Mouse (Mus musculus) cortical plate, adult 2 months (tissue): ENCODE results near the gene Gramd4.

ENCODE experiments used
- CTCF ChIP-seq: fragments of 200-500 bp; IDR thresholded peaks from 2 replicates; pipeline ENCODE4 v1.5.1; 2011; ENCODE audit warnings: mild to moderate bottlenecking, control low read depth, low read length; ENCODE audit not compliant: insufficient read depth; ENCODE audit errors: extremely low read depth
- POLR2A ChIP-seq: fragments of 200-500 bp; IDR thresholded peaks from 2 replicates; pipeline ENCODE4 v1.6.1; 2011; ENCODE audit warnings: mild to moderate bottlenecking, low read length, control low read depth; ENCODE audit not compliant: insufficient read depth; ENCODE audit errors: extremely low read depth

GRCm38 (mm10) chr15:86167787-86168504 lies 110.5 kb downstream of the Gramd4 start:
- TF ChIP-seq POLR2A (no peak), CTCF (no peak)
